Mouse (Mus musculus): ENCODE results near the gene Rps6. TPM values are rescaled to one million over a fixed set of nuclear protein-coding genes. Genes with fewer than 3 reads are reported as not detected.
"Not testable (repeated sequence)": the region's sequence is repeated elsewhere in the genome, so short reads cannot be mapped to it uniquely, and the experiment has no call there.

The Rps6 gene
- polyA plus RNA-seq, 1 experiment from 2014 or later: 462 TPM

GRCm38 (mm10) chr4:86841141-86841540, 16.1 kb downstream of the Rps6 start:
- not testable (repeated sequence) for ATAC-seq (ENCODE audit: low read depth); H3K27me3 ChIP-seq; H3K4me2 ChIP-seq; H3K4me3 ChIP-seq; H3K4me1 ChIP-seq (replicated peaks); H3K27ac ChIP-seq (replicated peaks); H3K9ac ChIP-seq; H3K9me3 ChIP-seq
- peaks cover 66% of the 10 kb centered on the region for H3K36me3 ChIP-seq
- whole genome bisulfite sequencing: 100% methylated on average over 2 of the region's 2 CpGs

GRCm38 (mm10) chr4:86831896-86832295, 25.3 kb downstream of the Rps6 start:
- Histone ChIP-seq H3K4me2 (no peak overlapping the region), H3K27ac (replicated peaks) (no peak overlapping the region), H3K27me3 (no peaks in the 10 kb centered on the region), H3K9ac (no peak overlapping the region), H3K36me3 (peaks cover 48% of the 10 kb centered on the region), H3K4me3 (no peak overlapping the region), H3K9me3 (no peaks in the 10 kb centered on the region), H3K4me1 (replicated peaks) (no peaks in the 10 kb centered on the region)
- WGBS: 97% methylated on average over 2 of the region's 2 CpGs
- ATAC-seq (ENCODE audit: low read depth): no peak

- Histone ChIP-seq H3K27me3 (no peaks in the 10 kb centered on the region), H3K4me2 (no peak overlapping the region), H3K9ac (no peak overlapping the region), H3K4me1 (replicated peaks) (no peaks in the 10 kb centered on the region), H3K36me3 (peaks cover 57% of the 10 kb centered on the region), H3K27ac (replicated peaks) (no peak overlapping the region), H3K9me3 (no peaks in the 10 kb centered on the region), H3K4me3 (no peak overlapping the region)
- ATAC-seq (ENCODE audit: low read depth): no peak
- 93% methylated on average over 7 of the region's 7 CpGs for WGBS
Measured at GRCm38 (mm10) chr4:86825143-86825542, 32.1 kb downstream of the Rps6 start.

- 88% methylated on average over 2 of the region's 2 CpGs for WGBS
- ATAC-seq (ENCODE audit: low read depth): no peak
- H3K4me2 ChIP-seq: no peak overlapping the region
- no peaks in the 10 kb centered on the region for H3K9me3 ChIP-seq
- H3K27ac ChIP-seq (replicated peaks): no peak overlapping the region
- H3K36me3 ChIP-seq: peaks cover 44% of the 10 kb centered on the region
- no peak overlapping the region for H3K4me3 ChIP-seq
- no peak overlapping the region for H3K9ac ChIP-seq
- no peaks in the 10 kb centered on the region for H3K27me3 ChIP-seq
- H3K4me1 ChIP-seq (replicated peaks): no peaks in the 10 kb centered on the region
Measured at GRCm38 (mm10) chr4:86823169-86823568, 34.0 kb downstream of the Rps6 start.

GRCm38 (mm10) chr4:86814850-86815249, 42.4 kb downstream of the Rps6 start:
- H3K36me3 ChIP-seq: peaks cover 4% of the 10 kb centered on the region; the same call in 1 of the 2 replicates
- ATAC-seq (ENCODE audit: low read depth): no peak
- no peak overlapping the region for H3K9ac ChIP-seq
- WGBS: 86% methylated on average over 3 of the region's 3 CpGs
- H3K4me2 ChIP-seq: no peak overlapping the region
- H3K27ac ChIP-seq (replicated peaks): no peak overlapping the region
- H3K9me3 ChIP-seq: no peaks in the 10 kb centered on the region
- H3K27me3 ChIP-seq: no peaks in the 10 kb centered on the region
- H3K4me1 ChIP-seq (replicated peaks): no peaks in the 10 kb centered on the region
- no peak overlapping the region for H3K4me3 ChIP-seq

- H3K9ac ChIP-seq: no peak overlapping the region
- H3K27ac ChIP-seq (replicated peaks): no peak overlapping the region
- peaks cover 10% of the 10 kb centered on the region; the same call in 1 of the 2 replicates for H3K36me3 ChIP-seq
- H3K4me1 ChIP-seq (replicated peaks): no peaks in the 10 kb centered on the region
- ATAC-seq (ENCODE audit: low read depth): no peak
- H3K4me3 ChIP-seq: no peak overlapping the region
- 61% methylated on average over 2 of the region's 2 CpGs for WGBS
- H3K9me3 ChIP-seq: no peaks in the 10 kb centered on the region
- no peak overlapping the region for H3K4me2 ChIP-seq
- H3K27me3 ChIP-seq: no peaks in the 10 kb centered on the region
Measured at GRCm38 (mm10) chr4:86810604-86811003, 46.6 kb downstream of the Rps6 start.

Other genes with a start within 250 kb of the Rps6 start
- 7.8 and 8.4 TPM in 2 replicates for gene Haus6, start 245.4 kb downstream of the Rps6 start, polyA plus RNA-seq (2015; fragmentation: Nextera tagmentation; extraction: Ambion mirVana)
- gene Plin2, start 187.4 kb downstream of the Rps6 start, polyA plus RNA-seq (2015; fragmentation: Nextera tagmentation; extraction: Ambion mirVana): 60.1 and 65.0 TPM in 2 replicates
- gene Dennd4c, start 108.9 kb downstream of the Rps6 start, polyA plus RNA-seq (2015; fragmentation: Nextera tagmentation; extraction: Ambion mirVana): 3.2 and 5.8 TPM in 2 replicates
- gene Acer2, start 17.0 kb upstream of the Rps6 start, polyA plus RNA-seq (2015; fragmentation: Nextera tagmentation; extraction: Ambion mirVana): 20.0 and 23.8 TPM in 2 replicates

All from neural tube, embryonic 13.5 days (tissue).